Mouse (Mus musculus) Patski (cell line): ENCODE measurements around the gene Ankrd34b. TPM values are rescaled to one million over a fixed set of nuclear protein-coding genes. Genes with fewer than 3 reads are reported as not detected.

ENCODE experiments used
- ATAC-seq: fragments of 100-300 bp; one replicate; pipeline ENCODE4 v1.8.0; 2021
- CTCF ChIA-PET: fragments of 350-600 bp; sonication (Branson Sonifier 250); formaldehyde crosslinking; loops from one replicate; lab custom pipeline; 2022; ENCODE audit warnings: inconsistent platforms; lab: Charles Lee
- POLR2A ChIA-PET: fragments of 350-600 bp; sonication (Branson Sonifier 250); formaldehyde crosslinking; loops from one replicate; lab custom pipeline; 2022; ENCODE audit warnings: antibody characterized with exemption, inconsistent platforms; lab: Charles Lee
- DNase-seq: peaks from one replicate; pipeline ENCODE4 v3.0.0-alpha.2; 2011; ENCODE audit warnings: low read depth, low spot score
- H3K27me3 ChIP-seq: fragments of 371-371 bp; one replicate; pipeline ENCODE4 v1.5.1; 2021
- CTCF ChIP-seq: fragments of 100-300 bp; IDR thresholded peaks from one replicate; pipeline ENCODE4 v1.5.1; 2021
- in situ Hi-C: fragments of 300-500 bp; cut with MboI; formaldehyde crosslinking; loops from 3 replicates; pipeline ENCODE4 v1.11.1; 2018; ENCODE audit warnings: low pct_unique_long_range_greater_than_20kb, mixed read lengths
- polyA plus RNA-seq: library from polyadenylated mRNA; unstranded; gene quantifications from one replicate; pipeline ENCODE4 v1.2.3, GENCODE M21; 2021

Ankrd34b gene
- 0.01 TPM for polyA plus RNA-seq

GRCm38 (mm10) chr13:92425758-92426264 lies at the start of gene Ankrd34b:
Ankrd34b (plus strand) TSS chr13:92425896.
- no peak for DNase-seq
- POLR2A ChIA-PET, result no interaction called here
- CTCF ChIA-PET, result no interaction called here
- in situ Hi-C loops, result no loop called here
- ATAC-seq, result peak; percentile 9
- H3K27me3 ChIP-seq, result peaks cover 25% of the 10 kb centered on the region
- no peak for TF ChIP-seq CTCF

- no peak for DNase-seq
- POLR2A ChIA-PET, result no interaction called here
- H3K27me3 ChIP-seq, result no peaks in the 10 kb centered on the region
- CTCF ChIA-PET, result no interaction called here
- in situ Hi-C loops, result no loop called here
- ATAC-seq, result no peak
- TF ChIP-seq CTCF, result no peak
Measured at GRCm38 (mm10) chr13:92387367-92387766, 38.3 kb upstream of the Ankrd34b start.

- DNase-seq (no peak), ATAC-seq (no peak)
- H3K27me3 ChIP-seq, result peaks cover 4% of the 10 kb centered on the region
- in situ Hi-C loops, result no loop called here
- no peak for TF ChIP-seq CTCF
- CTCF ChIA-PET, result no interaction called here
- POLR2A ChIA-PET, result no interaction called here
Measured at GRCm38 (mm10) chr13:92393047-92393661, 32.5 kb upstream of the Ankrd34b start.

DNA sequence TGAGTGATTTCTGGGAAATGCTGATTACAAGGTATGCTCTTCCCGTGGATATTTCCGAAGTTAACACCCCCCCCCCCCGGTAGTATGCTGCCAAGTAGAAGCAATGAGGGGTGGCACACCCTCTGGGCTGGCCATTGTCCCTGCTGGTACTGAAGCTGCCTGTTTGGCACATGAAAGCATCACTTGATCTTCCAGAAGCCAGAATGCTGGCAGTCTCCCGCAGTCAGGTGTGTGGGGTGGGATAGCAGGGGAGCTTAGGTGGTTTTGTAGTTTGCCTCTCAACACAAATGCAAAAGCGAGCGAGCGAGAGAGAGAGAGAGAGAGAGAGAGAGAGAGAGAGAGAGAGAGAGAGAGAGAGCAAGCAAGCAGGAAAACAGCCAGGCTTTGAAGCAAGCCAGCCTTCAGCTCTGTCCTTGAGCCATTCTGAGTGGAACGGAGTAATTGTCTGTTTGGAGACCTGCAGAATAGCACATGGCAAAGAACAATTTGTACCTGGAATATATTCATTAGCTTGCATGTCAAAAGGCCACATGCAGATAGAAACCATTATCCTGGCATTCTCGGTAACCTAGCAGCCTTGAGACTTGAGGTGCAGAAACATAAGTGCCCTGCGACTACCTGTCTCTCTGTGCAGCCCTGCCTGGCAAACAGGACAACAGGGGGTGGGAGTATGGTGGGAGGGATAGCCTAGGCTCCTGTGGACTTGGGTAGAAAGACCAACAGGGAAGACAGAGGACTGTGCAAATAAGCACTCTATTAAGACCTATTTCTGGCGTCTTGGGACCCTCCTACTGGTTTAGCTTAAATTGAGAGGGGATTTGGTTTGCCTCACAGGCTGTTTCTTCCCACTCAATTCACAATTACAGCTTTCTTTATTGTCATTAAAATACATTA lies 27.0 kb upstream of the Ankrd34b start:
- H3K27me3 ChIP-seq, result peaks cover 4% of the 10 kb centered on the region
- no peak for ATAC-seq
- ChIA-PET CTCF (no interaction called here), POLR2A (interaction anchor here (1.1 kb wide), 1 partner anchor 10 kb away, joined by 4 read pairs; no protein-coding TSS in a partner anchor)
- DNase-seq, result no peak
- in situ Hi-C loops, result no loop called here
- TF ChIP-seq CTCF, result no peak

DNA sequence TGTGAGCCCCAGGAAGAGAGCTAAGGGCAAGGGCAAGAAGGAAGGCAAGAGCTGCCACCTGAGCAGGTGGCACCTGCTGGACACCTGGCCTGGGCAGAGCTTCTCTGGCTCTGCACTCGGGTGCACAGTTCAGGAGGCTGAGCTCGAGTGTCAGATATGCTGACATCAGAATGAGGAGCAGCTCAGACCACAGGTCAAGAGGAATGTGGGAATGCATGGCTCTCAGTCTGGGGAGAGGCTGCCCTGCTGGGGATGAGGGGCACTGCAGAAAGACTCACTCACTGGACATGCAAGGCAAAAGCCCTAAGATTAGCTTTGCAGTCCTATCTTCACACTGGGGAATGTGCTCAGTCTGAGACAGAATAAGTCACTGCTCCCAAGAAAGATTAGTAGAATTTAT lies 23.6 kb upstream of the Ankrd34b start:
- TF ChIP-seq CTCF, result peak; percentile 29
- ATAC-seq, result peak; percentile 92
- no peak for DNase-seq
- ChIA-PET POLR2A (interaction anchor here (0.6 kb wide), 1 partner anchor 1301 kb away, joined by 3 read pairs; no protein-coding TSS in a partner anchor), CTCF (interaction anchor here (0.8 to 1.9 kb wide), 3 partner anchors 10 to 44 kb away, joined by 3 to 5 read pairs (median 4); no protein-coding TSS in a partner anchor)
- peaks cover 6% of the 10 kb centered on the region for H3K27me3 ChIP-seq
- in situ Hi-C loops, result no loop called here

- DNase-seq (no peak), ATAC-seq (no peak)
- POLR2A ChIA-PET, result no interaction called here
- CTCF ChIA-PET, result interaction anchor here (1.9 kb wide), 1 partner anchor 8 kb away, joined by 5 read pairs; no protein-coding TSS in a partner anchor
- H3K27me3 ChIP-seq, result peaks cover 6% of the 10 kb centered on the region
- in situ Hi-C loops, result no loop called here
- no peak for TF ChIP-seq CTCF
Measured at GRCm38 (mm10) chr13:92403496-92403895, 22.2 kb upstream of the Ankrd34b start.

GRCm38 (mm10) chr13:92410486-92410885 lies 15.2 kb upstream of the Ankrd34b start:
- ChIA-PET CTCF (no interaction called here), POLR2A (interaction anchor here (0.5 kb wide), 1 partner anchor 320 kb away, joined by 4 read pairs; no protein-coding TSS in a partner anchor)
- in situ Hi-C loops, result no loop called here

GRCm38 (mm10) chr13:92419630-92420029 lies 6.1 kb upstream of the Ankrd34b start:
- DNase-seq (no peak), ATAC-seq (no peak)
- in situ Hi-C loops, result no loop called here
- no peak for TF ChIP-seq CTCF
- H3K27me3 ChIP-seq, result no peaks in the 10 kb centered on the region
- POLR2A ChIA-PET, result no interaction called here
- CTCF ChIA-PET, result no interaction called here

More at GRCm38 (mm10) chr13:92410486-92410885, 15.2 kb upstream of the Ankrd34b start:
- peaks cover 6% of the 10 kb centered on the region for H3K27me3 ChIP-seq
- no peak for TF ChIP-seq CTCF
- no peak for DNase-seq
- ATAC-seq, result no peak

GRCm38 (mm10) chr13:92423711-92424110 lies 2.0 kb upstream of the Ankrd34b start:
- ATAC-seq, result no peak
- H3K27me3 ChIP-seq, result peaks cover 25% of the 10 kb centered on the region
- POLR2A ChIA-PET, result no interaction called here
- CTCF ChIA-PET, result no interaction called here
- TF ChIP-seq CTCF, result no peak
- DNase-seq, result no peak
- in situ Hi-C loops, result no loop called here

GRCm38 (mm10) chr13:92426294-92427051 lies 777 bp downstream of the Ankrd34b start:
- DNase-seq (no peak), ATAC-seq (peak; percentile 23)
- in situ Hi-C loops, result no loop called here
- CTCF ChIA-PET, result no interaction called here
- TF ChIP-seq CTCF, result no peak
- POLR2A ChIA-PET, result no interaction called here
- H3K27me3 ChIP-seq, result peaks cover 25% of the 10 kb centered on the region
